Mouse (Mus musculus) mouse trophoblast stem cell (cell line): ENCODE data around the gene Heph.
"Not testable (repeated sequence)": the region's sequence is repeated elsewhere in the genome, so short reads cannot be mapped to it uniquely, and the experiment has no call there.

Source experiments
- in situ Hi-C, 2 experiments: fragments of 300-500 bp; cut with MseI, MboI; formaldehyde crosslinking; loops; 2 replicates in 1 of 2; 3 replicates in 1 of 2; pipeline ENCODE4 v1.15.1; 2025

Heph gene

DNA sequence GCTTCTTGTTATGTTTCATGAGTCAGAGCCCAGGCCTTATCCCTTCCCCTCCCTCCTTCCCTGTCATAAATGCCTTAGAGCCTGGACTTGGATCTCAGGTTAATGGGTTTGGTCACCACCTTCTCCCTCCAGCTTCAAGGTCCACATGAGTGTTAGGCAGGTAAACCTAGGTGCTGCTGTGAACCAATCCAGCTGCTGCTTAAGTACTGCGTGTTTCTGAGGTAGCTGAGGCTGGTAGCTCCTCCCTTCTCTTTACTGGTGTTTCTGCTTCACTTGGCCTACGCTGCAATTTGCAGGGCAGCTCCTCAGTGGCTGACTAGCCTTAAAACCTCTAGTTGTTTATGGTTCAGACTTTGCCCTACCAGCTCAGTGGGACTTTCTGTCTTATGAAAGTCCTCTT, at the start of gene Heph:
TSS of gene Heph (plus strand) at position 211 of the 400 bp plus-strand sequence.
- in situ Hi-C loops: no loop called here

DNA sequence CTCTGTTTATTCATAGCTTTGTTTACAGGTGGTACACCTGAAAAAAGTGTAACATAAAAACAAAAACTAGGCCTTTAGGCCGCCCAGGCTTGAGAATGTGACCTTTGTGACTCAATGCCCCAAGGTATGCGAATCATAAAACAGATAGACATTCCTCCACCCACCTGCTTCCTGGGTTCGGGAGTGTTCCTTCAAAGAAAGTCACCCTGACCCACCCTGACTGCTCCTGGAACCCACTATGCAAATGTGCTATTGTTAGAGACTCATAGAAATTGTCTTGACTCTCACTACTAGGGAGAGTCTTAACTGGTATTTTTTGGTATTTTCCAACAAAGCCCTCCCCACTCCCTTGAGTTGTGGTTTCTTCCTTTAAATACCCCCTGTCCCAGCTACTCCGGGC, 39.8 kb upstream of the Heph start:
- in situ Hi-C loops: not testable (repeated sequence)

DNA sequence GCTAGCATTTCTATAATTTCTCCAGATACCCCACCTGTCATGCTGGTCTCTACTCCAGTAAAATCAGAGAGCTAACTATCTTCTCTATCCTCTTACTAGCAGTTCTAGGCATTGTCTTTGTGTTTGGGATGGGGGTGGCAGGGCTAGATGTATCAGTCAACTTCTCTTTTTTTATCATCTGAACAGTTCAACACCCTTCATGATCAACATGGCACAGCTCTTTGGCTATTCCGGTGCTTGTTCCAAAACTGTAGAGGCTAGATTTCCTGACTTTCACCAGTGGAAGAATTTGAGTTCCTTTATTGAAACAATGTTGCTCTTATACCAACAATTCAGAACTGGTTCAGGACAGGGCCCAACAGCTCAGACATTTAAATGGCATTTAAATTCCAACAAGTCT, 38.2 kb upstream of the Heph start:
- in situ Hi-C loops: no loop called here

DNA sequence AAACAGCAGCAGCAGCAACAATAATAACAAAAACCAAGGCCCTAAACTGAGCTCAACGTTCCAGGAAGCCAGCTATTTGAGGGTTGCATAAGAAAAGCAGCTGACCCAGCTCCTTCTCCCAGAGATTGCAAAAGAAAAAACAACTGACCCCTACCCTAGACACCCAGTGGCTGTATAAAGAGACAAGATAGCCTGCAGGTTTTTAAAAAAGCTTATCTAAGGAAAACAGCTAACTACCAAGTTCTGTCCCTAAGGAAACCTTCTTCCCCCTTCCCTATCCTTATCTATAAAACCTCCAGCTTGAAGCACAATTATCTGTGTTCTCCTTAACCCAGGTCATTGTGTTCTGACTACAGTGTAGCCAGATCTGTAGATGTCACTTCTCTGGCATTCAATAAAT, 37.4 kb upstream of the Heph start:
- in situ Hi-C loops: no loop called here

DNA sequence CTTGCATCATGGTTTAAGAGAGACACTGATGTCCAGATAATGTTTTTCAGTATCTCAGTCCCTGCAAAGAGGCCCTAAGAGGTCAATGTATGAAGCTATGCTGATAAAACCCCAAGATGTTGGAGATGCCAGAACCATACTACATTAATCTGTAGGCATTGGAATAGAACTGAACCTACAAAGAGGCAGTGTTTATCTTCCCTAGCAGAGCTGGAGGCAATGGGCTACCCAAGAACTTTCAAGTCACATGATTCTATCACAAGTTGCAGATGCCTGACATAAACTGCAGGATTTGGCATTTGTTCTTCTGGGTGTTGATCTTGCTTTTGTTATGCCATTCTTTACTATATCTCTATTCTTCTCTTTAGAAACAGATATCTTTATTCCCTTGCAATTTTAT, 35.8 kb upstream of the Heph start:
- in situ Hi-C loops: no loop called here

DNA sequence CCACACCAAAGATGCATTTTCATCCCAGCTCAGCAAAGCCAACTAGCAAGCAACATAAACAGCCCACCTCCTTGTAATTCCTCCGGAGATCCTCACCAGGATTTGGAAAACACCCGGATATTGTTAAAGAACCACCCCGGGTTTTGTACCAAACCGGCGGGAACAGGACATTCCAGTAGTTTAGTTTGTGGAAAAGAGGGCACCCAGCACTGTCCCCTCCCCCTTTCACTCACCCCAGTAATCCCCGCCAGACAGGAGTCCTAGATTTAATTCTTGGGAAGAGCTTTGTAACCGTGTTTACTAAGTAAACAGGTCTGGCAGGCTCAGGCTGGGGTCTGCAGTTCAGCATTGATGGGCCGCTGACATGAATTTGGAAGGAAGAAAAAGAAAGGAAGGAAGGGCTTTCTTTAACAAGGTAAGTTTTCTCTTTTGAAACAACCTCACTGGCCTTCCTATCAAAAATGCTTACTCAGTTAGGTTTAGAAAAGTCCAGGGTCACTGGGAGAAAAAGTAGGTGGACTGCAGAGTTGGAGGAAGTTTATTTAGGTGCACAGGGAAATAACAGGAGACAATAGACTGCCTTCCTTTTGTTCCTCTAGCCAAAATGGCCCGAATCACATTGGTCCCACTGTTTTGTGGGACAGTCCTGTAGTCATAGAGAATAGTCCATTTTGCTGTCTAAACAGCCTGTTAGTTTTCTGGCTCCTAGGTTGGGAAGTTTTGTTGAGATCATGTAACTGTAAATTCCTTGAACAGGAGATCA, 1.2 kb downstream of the Heph start, which contains the start of gene Hsf3:
TSS of gene Hsf3 (minus strand) at position 94 of the 763 bp plus-strand sequence.
- in situ Hi-C loops: no loop called here

DNA sequence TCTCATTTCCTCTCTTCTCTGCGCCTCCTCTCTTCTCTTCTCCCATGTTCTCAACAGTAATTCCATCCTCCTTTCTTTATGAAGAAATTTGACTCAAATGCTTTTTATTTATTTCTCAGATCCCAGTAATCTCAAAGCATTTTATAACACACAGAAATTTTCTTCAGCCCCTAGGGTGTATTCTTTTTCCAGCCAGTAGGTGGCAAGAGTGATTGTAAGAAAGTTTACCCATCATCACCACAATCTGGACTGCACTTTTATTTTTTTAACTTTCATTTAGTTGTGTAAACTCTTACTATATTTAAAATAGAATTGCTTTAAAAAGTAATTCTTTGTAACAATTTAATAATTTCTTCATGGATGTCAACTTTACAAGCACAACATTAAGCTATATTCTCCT, 46.4 kb downstream of the Heph start:
- in situ Hi-C loops: no loop called here
